In the genomic region with DNA sequence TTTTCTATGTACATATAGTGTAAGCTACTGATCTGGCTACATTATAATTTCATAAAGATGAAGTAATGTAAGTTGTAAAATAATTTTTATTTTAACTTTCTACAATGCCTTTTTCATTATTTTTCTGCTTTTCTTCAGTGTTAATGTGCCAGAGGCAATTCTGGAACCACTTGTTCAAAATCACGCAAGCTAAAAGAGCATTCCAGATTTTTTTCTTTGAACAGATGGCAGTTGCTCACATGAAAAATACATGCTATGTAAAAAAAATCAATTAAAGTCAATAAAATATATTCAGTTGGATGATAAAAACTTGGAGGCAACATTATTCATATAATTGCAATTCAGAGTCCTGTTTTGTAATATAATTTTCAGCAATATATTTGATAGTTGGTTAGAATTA, we compare ENCODE assay signal across 30 mouse cellular contexts.
"Had no signal": no experiment of that assay in that cellular context is flagged by ENCODE, and none has a peak within 500 bp of the region (broad histone marks: within the 10 kb centered on the region; RNA-seq: fewer than 3 reads in every experiment).

No protein-coding gene starts in this region.

- DNase-seq: gastrocnemius, adult 2 months; gastrocnemius, postnatal 10 days; gastrocnemius, postnatal 25 days; heart, adult 11 months; heart, adult 2 months; heart, postnatal 10 days; heart, postnatal 4 days; kidney, adult 18-20 months; kidney, adult 8-10 months; kidney, postnatal 10 days; kidney, postnatal 25 days; kidney, postnatal 4 days; layer of hippocampus, adult 9-11 months; liver; liver, embryonic 13.5 days; liver, postnatal 0 days had no signal

- H3K9ac ChIP-seq: heart, embryonic 12.5 days; hindbrain, embryonic 12.5 days; hindbrain, embryonic 14.5 days; intestine, embryonic 15.5 days; limb, embryonic 12.5 days; liver, embryonic 13.5 days; liver, embryonic 15.5 days; liver, postnatal 0 days had no signal

- H3K27ac ChIP-seq: gastrocnemius, adult 2 months; heart, adult 2 months; heart, embryonic 10.5 days; hindbrain, embryonic 10.5 days; hindbrain, embryonic 12.5 days; hindbrain, embryonic 14.5 days; intestine, embryonic 15.5 days; left cerebral cortex, adult 2 months; limb, embryonic 10.5 days; limb, embryonic 12.5 days; liver, embryonic 13.5 days; liver, embryonic 15.5 days had no signal

- H3K4me3 ChIP-seq: gastrocnemius, adult 2 months; heart, adult 2 months; heart, embryonic 10.5 days; heart, embryonic 12.5 days; hindbrain, embryonic 10.5 days; hindbrain, embryonic 12.5 days; intestine, embryonic 15.5 days; left cerebral cortex, adult 2 months; limb, embryonic 10.5 days; limb, embryonic 12.5 days; liver, embryonic 13.5 days; liver, embryonic 15.5 days had no signal

- H3K9me3 ChIP-seq: heart, embryonic 10.5 days; heart, embryonic 12.5 days; hindbrain, embryonic 10.5 days; hindbrain, embryonic 12.5 days; intestine, embryonic 15.5 days; limb, embryonic 10.5 days; limb, embryonic 12.5 days; liver, embryonic 13.5 days; liver, embryonic 15.5 days had no signal

- H3K36me3 ChIP-seq: heart, embryonic 10.5 days; heart, embryonic 12.5 days; hindbrain, embryonic 10.5 days; hindbrain, embryonic 12.5 days; intestine, embryonic 15.5 days; limb, embryonic 10.5 days; limb, embryonic 12.5 days; liver, embryonic 13.5 days; liver, embryonic 15.5 days had no signal

- H3K27me3 ChIP-seq: heart, embryonic 12.5 days; hindbrain, embryonic 12.5 days; intestine, embryonic 15.5 days; limb, embryonic 12.5 days; liver, embryonic 13.5 days; liver, embryonic 15.5 days had no signal

- ATAC-seq: hindbrain, embryonic 16.5 days; inflammation-experienced regulatory T-cells, adult 6 months; intestine, embryonic 15.5 days; intestine, postnatal 0 days; liver, postnatal 0 days had no signal

- H3K4me2 ChIP-seq: heart, embryonic 12.5 days; hindbrain, embryonic 12.5 days; hindbrain, embryonic 14.5 days; intestine, embryonic 15.5 days; limb, embryonic 12.5 days; liver, embryonic 11.5 days; liver, embryonic 13.5 days; liver, embryonic 15.5 days had no signal

- H3K4me1 ChIP-seq: heart, embryonic 10.5 days; heart, embryonic 12.5 days; hindbrain, embryonic 10.5 days; hindbrain, embryonic 12.5 days; intestine, embryonic 15.5 days; limb, embryonic 10.5 days; limb, embryonic 12.5 days; liver, embryonic 13.5 days; liver, embryonic 15.5 days had no signal
